Mouse (Mus musculus): ENCODE data around the gene Ggps1. TPM values are rescaled to one million over a fixed set of nuclear protein-coding genes. Genes with fewer than 3 reads are reported as not detected.
A peak's percentile ranks its signal among the peaks of the same experiment; 100 is the strongest.

Ggps1 gene
- polyA plus RNA-seq (2015; fragmentation: Nextera tagmentation; extraction: Ambion mirVana) = 38.7 and 46.8 TPM in 2 replicates

DNA sequence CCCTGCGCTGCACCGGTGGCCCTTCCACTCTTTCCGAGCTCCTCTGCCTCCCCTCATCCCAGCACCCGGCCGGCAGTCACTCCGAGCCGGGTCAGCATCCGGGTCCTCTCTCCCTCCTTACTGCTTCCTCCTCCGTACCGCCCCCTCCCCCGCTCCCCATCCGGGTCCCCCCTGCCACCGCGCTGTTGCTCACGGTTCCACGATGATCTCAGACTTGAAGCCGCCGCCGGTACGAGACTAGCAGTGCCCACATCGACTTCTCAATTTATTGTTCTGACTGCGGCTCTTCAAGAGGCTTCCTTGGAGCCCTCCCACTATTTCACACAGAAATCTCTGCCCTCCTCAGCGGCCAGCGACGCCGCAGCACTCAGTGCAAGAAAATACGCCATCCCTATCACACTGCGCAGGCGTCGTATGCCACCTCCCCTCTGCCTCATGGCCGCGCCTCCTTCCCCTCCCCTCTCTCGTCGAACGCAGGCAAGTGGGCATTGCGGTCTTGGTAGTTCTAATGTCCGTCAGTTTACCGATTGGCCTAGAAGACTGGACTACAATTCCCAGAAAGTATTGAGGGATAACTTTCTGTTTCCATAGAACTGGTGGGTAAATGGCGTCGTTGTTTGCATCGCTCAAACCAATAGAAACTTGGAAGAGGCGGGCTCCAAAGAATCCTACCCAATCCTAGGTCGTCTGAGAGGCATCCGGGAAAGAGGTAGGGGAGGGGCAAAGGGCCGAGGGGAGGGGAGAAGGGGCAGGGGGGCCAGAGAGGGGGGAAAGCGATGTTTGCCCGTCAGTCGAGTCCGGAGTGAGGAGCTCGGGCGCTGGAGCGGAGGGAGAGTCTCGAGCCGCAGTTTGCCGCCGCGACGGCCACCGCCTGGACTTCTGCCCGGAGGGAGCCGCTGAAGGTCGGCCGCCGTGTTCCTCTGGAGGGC is at the start of gene Ggps1, which contains the start of gene Arid4b:
TSS of gene Ggps1 (minus strand) at position 476 of the 929 bp plus-strand sequence.
TSS of gene Arid4b (plus strand) at position 220 of the 929 bp plus-strand sequence.
- ATAC-seq = peak; percentile 97
- Histone ChIP-seq H3K36me3 (no peaks in the 10 kb centered on the region), H3K9ac (peak within 1 kb of the TSS; percentile 97), H3K4me1 (replicated peaks) (0 out of 2 replicates have a peak, but pooled peaks cover 5% of the 10 kb centered on the region), H3K4me3 (replicated peaks) (peak within 1 kb of the TSS; percentile 99), H3K27ac (peak within 1 kb of the TSS; percentile 99), H3K27me3 (replicated peaks) (no peaks in the 10 kb centered on the region), H3K9me3 (no peaks in the 10 kb centered on the region), H3K4me2 (replicated peaks) (peak within 1 kb of the TSS; percentile 70)
- under 1% methylated on average over 63 of the region's 64 CpGs for WGBS

DNA sequence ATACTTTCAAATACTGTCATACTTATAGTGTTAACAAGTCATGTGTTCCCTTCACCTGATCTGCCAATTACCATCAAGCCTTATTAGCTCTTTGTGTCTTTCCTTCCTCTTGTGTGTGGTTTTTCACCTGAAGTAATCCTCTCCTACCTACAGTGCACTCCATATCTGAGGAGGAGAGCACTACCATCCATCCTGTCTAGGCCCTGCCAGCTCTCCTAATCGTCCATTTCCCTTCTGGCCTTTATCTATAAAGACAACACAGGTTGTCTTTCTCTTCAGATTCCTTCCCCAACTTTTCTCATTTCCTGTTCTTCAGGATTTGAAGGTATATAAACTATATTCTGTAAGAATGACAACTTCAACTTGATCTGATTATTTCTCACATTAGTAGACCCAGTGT is 47.9 kb upstream of the Ggps1 start:
- Histone ChIP-seq H3K9me3 (no peaks in the 10 kb centered on the region), H3K36me3 (no peaks in the 10 kb centered on the region), H3K4me3 (replicated peaks) (no peak overlapping the region), H3K27me3 (replicated peaks) (no peaks in the 10 kb centered on the region), H3K4me1 (replicated peaks) (0 out of 2 replicates have a peak, but pooled peaks cover 3% of the 10 kb centered on the region), H3K4me2 (replicated peaks) (no peak overlapping the region), H3K27ac (no peak overlapping the region), H3K9ac (no peak overlapping the region)
- ATAC-seq = no peak
- WGBS = 48% methylated on average over 1 of the region's 1 CpGs

GRCm38 (mm10) chr13:14110154-14110873 is 47.0 kb upstream of the Ggps1 start:
- Histone ChIP-seq H3K4me3 (replicated peaks) (no peak overlapping the region), H3K27ac (no peak overlapping the region), H3K36me3 (no peaks in the 10 kb centered on the region), H3K4me2 (replicated peaks) (no peak overlapping the region), H3K27me3 (replicated peaks) (no peaks in the 10 kb centered on the region), H3K9ac (no peak overlapping the region), H3K4me1 (replicated peaks) (0 out of 2 replicates have a peak, but pooled peaks cover 1% of the 10 kb centered on the region), H3K9me3 (no peaks in the 10 kb centered on the region)
- ATAC-seq = no peak
- 75% methylated on average over 2 of the region's 2 CpGs for WGBS

GRCm38 (mm10) chr13:14103026-14103425 is 39.7 kb upstream of the Ggps1 start:
- Histone ChIP-seq H3K4me3 (replicated peaks) (no peak overlapping the region), H3K4me2 (replicated peaks) (no peak overlapping the region), H3K9me3 (no peaks in the 10 kb centered on the region), H3K27me3 (replicated peaks) (no peaks in the 10 kb centered on the region), H3K9ac (no peak overlapping the region), H3K4me1 (replicated peaks) (no peaks in the 10 kb centered on the region), H3K27ac (no peak overlapping the region), H3K36me3 (no peaks in the 10 kb centered on the region)
- no peak for ATAC-seq
- 70% methylated on average over 1 of the region's 1 CpGs for WGBS

DNA sequence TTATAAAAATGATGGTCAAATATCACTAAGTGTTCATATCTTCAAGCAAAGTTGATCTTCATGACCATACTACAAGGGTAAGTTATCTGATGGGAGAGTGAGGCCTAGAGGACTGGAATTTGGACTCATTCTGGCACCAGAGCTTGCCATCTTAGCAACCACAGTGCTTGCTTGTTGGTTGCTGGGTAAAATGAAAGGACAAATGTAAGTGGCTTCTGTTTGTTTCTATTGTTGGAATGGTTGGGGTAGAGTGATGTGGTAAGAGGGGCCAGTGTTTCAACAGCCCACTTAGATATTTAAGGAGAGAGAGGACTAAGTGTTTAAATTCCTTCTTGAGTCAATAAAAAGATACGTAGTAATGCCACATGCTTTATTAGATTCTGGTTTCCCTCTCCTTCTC is 25.4 kb upstream of the Ggps1 start:
- no peak overlapping the region for H3K4me2 ChIP-seq (replicated peaks)
- peak; percentile 45 for ATAC-seq
- 75% methylated on average over 1 of the region's 1 CpGs for WGBS

GRCm38 (mm10) chr13:14075326-14075725 is 12.0 kb upstream of the Ggps1 start:
- Histone ChIP-seq H3K36me3 (no peaks in the 10 kb centered on the region), H3K4me2 (replicated peaks) (no peak overlapping the region), H3K27ac (no peak overlapping the region), H3K9me3 (no peaks in the 10 kb centered on the region), H3K4me1 (replicated peaks) (no peaks in the 10 kb centered on the region), H3K9ac (no peak overlapping the region), H3K27me3 (replicated peaks) (no peaks in the 10 kb centered on the region), H3K4me3 (replicated peaks) (no peak overlapping the region)
- ATAC-seq = no peak
- WGBS = 80% methylated on average over 1 of the region's 1 CpGs

More for the DNA sequence above, 25.4 kb upstream of the Ggps1 start:
- H3K27me3 ChIP-seq (replicated peaks) = no peaks in the 10 kb centered on the region
- no peaks in the 10 kb centered on the region for H3K36me3 ChIP-seq
- no peak overlapping the region for H3K9ac ChIP-seq
- H3K9me3 ChIP-seq = no peaks in the 10 kb centered on the region
- H3K27ac ChIP-seq = no peak overlapping the region
- H3K4me1 ChIP-seq (replicated peaks) = no peaks in the 10 kb centered on the region
- H3K4me3 ChIP-seq (replicated peaks) = no peak overlapping the region

DNA sequence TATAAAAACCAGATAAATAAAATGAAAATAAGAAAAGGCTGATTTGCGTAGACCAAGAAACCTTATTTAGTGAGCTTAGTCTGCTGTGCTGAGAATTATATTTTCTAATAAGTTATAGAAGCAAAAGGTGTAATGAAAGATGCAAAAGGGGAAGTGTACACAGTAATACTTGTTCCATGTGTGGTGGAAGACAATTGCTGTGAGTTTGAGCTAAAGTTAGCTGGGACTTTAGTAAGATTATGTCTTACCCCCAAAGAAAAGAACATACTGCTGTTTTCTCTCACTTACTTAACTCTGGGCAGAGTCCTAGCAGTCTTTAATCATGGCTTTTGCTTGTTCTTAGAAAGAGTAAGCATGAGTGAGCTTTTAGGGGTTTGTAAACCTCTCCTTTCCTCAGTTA is 11.1 kb upstream of the Ggps1 start:
- ATAC-seq = no peak
- H3K4me2 ChIP-seq (replicated peaks) = no peak overlapping the region
- no peaks in the 10 kb centered on the region for H3K4me1 ChIP-seq (replicated peaks)
- H3K9ac ChIP-seq = no peak overlapping the region
- no peaks in the 10 kb centered on the region for H3K9me3 ChIP-seq
- no peak overlapping the region for H3K27ac ChIP-seq
- no peaks in the 10 kb centered on the region for H3K27me3 ChIP-seq (replicated peaks)
- 93% methylated on average over 1 of the region's 1 CpGs for WGBS
- no peak overlapping the region for H3K4me3 ChIP-seq (replicated peaks)
- H3K36me3 ChIP-seq = no peaks in the 10 kb centered on the region

- Histone ChIP-seq H3K27me3 (replicated peaks) (no peaks in the 10 kb centered on the region), H3K9me3 (no peaks in the 10 kb centered on the region), H3K4me2 (replicated peaks) (no peak overlapping the region), H3K4me1 (replicated peaks) (no peaks in the 10 kb centered on the region), H3K9ac (no peak overlapping the region), H3K4me3 (replicated peaks) (no peak overlapping the region), H3K36me3 (no peaks in the 10 kb centered on the region), H3K27ac (no peak overlapping the region)
- WGBS = 93% methylated on average over 1 of the region's 1 CpGs
- ATAC-seq = no peak
These were observed 6.0 kb upstream of the Ggps1 start for GRCm38 (mm10) chr13:14069291-14069690.

- Histone ChIP-seq H3K9me3 (no peaks in the 10 kb centered on the region), H3K4me3 (replicated peaks) (no peak overlapping the region), H3K27me3 (replicated peaks) (no peaks in the 10 kb centered on the region), H3K9ac (no peak overlapping the region), H3K4me1 (replicated peaks) (no peaks in the 10 kb centered on the region), H3K4me2 (replicated peaks) (no peak overlapping the region), H3K36me3 (no peaks in the 10 kb centered on the region), H3K27ac (no peak overlapping the region)
- no peak for ATAC-seq
These were observed 4.7 kb upstream of the Ggps1 start for GRCm38 (mm10) chr13:14068035-14068434.

DNA sequence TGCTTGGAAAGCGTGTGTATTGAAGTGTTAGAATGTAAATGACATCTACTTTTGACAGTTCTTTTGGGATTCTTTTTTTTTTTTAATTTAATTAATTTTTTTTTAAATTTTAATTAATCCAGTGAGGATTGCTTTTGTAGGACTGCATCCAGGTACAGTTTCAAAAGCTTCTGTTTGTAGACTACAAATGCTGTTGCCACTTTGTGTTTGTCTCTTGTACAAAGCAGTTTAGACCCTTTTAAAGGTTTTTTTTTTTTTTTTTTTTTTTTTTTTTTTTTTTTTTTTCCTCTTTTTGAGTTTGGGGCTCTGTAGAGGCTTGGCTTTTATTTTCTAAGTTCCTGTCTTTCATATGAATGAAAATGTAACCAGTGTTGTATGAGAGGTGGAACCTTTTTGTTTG is 2.4 kb upstream of the Ggps1 start:
- Histone ChIP-seq H3K9me3 (no peaks in the 10 kb centered on the region), H3K4me2 (replicated peaks) (no peak overlapping the region), H3K36me3 (no peaks in the 10 kb centered on the region), H3K4me3 (replicated peaks) (no peak overlapping the region), H3K27ac (no peak overlapping the region), H3K27me3 (replicated peaks) (no peaks in the 10 kb centered on the region), H3K9ac (no peak overlapping the region), H3K4me1 (replicated peaks) (0 out of 2 replicates have a peak, but pooled peaks cover 5% of the 10 kb centered on the region)
- WGBS = 70% methylated on average over 1 of the region's 1 CpGs
- ATAC-seq = no peak

GRCm38 (mm10) chr13:14065028-14065380 is 1.7 kb upstream of the Ggps1 start:
- no peak overlapping the region for H3K27ac ChIP-seq
- H3K4me1 ChIP-seq (replicated peaks) = 0 out of 2 replicates have a peak, but pooled peaks cover 5% of the 10 kb centered on the region
- H3K9ac ChIP-seq = peak overlapping the region; percentile 97; the same call in 1 of the 2 replicates
- WGBS = 12% methylated on average over 9 of the region's 9 CpGs
- H3K27me3 ChIP-seq (replicated peaks) = no peaks in the 10 kb centered on the region
- peak overlapping the region; percentile 99 for H3K4me3 ChIP-seq (replicated peaks)
- H3K9me3 ChIP-seq = no peaks in the 10 kb centered on the region
- peak overlapping the region; percentile 70 for H3K4me2 ChIP-seq (replicated peaks)
- no peaks in the 10 kb centered on the region for H3K36me3 ChIP-seq
- no peak for ATAC-seq

GRCm38 (mm10) chr13:14064341-14065027 is 1.2 kb upstream of the Ggps1 start:
- 0 out of 2 replicates have a peak, but pooled peaks cover 5% of the 10 kb centered on the region for H3K4me1 ChIP-seq (replicated peaks)
- no peaks in the 10 kb centered on the region for H3K36me3 ChIP-seq
- peak overlapping the region; percentile 97 for H3K9ac ChIP-seq
- peak; percentile 0; the same call in 1 of the 2 replicates for ATAC-seq
- H3K27ac ChIP-seq = peak overlapping the region; percentile 99
- H3K4me3 ChIP-seq (replicated peaks) = peak overlapping the region; percentile 99
- H3K27me3 ChIP-seq (replicated peaks) = no peaks in the 10 kb centered on the region
- H3K9me3 ChIP-seq = no peaks in the 10 kb centered on the region
- peak overlapping the region; percentile 70 for H3K4me2 ChIP-seq (replicated peaks)
- WGBS = under 1% methylated on average over 65 of the region's 65 CpGs

Measured in intestine, embryonic 15.5 days (tissue).